Mouse (Mus musculus) gastrocnemius, postnatal 4 days (tissue): Measurements from ENCODE around the gene Fcgr4. TPM values are rescaled to one million over a fixed set of nuclear protein-coding genes. Genes with fewer than 3 reads are reported as not detected.
"Not testable (repeated sequence)": the region's sequence is repeated elsewhere in the genome, so short reads cannot be mapped to it uniquely, and the experiment has no call there.

Experiments used
- DNase-seq, 2 experiments: peaks; one replicate each; pipeline ENCODE4 v3.0.0; 2021 to 2022; ENCODE audit warnings: low spot score in 2 of 2, mixed read lengths in 2 of 2
- long read RNA-seq, 2 experiments: library from polyadenylated mRNA; stranded (forward); transcript quantifications; one replicate each; pipeline ENCODE4 v2.0.0; 2021
- total RNA-seq, 2 experiments: library from RNA; stranded (reverse); gene quantifications; 2 replicates each; pipeline ENCODE4 v1.2.3; 2021

Fcgr4 gene
- total RNA-seq: under 1 TPM; 0.37 to 0.62 TPM
- long read RNA-seq, experiment 1: 0 reads
- long read RNA-seq, experiment 2: 0 reads

- no peak for DNase-seq
Observed at GRCm38 (mm10) chr1:171018737-171019136, at the start of gene Fcgr4. Fcgr4 (plus strand) TSS chr1:171018920.

- DNase-seq: no peak
Observed at GRCm38 (mm10) chr1:170972494-170972893, 46.2 kb upstream of the Fcgr4 start.

GRCm38 (mm10) chr1:170972936-170973335, 45.8 kb upstream of the Fcgr4 start:
- DNase-seq: no peak

DNA sequence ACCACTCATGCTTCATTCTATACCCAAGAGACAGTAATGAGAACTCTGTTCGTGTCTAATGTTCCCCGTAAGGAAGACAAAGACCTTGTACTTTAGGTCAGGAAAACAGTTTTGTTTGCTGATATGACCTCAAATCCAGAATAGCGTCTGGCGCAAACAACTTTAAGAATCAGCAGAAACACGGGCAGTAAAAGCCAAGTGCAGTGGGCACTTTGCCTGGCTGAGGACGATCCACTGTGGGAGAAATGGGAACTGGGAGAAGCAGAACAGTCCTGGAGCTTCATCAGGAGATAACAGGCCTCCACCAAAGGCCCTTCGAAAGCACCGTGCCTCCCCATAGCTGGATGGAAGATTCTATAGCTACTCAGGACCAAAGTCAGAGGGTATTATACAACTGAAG, 44.5 kb upstream of the Fcgr4 start:
- no peak for DNase-seq

DNA sequence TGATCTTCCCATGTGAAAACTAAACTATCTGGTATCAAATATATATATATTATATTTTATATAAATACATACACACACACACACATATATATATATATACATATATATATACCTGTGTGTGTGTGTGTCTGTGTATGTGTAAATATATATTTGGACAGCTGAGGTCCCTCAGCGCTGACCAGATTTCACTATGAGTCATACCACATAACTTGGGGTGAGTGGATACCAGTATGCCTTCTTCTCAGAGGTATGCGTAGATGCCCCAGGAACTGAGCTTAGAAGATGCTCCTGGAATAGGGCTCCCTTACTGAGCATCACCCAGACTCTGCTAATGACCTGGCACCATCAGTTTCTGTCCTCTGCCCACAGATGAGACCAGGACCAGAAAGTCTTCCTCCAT, 44.0 kb upstream of the Fcgr4 start:
- no peak for DNase-seq

DNA sequence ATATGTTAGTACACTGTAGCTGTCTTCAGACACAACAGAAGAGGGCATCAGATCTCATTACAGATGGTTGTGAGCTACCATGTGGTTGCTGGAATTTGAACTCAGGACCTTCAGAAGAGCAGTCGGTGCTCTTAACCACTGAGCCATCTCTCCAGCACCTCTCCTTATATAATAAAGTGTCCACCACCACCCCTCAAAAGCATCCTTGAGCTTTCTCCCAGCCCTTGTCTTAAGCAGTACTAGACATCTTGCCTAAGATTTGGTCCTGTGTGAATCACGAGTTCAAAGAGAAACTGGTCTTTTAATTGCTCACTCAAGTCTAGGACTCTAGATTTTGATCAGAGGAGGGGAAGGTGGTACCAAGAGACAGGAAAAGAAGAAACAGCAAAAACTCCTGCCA, 43.4 kb upstream of the Fcgr4 start:
- DNase-seq: not testable (repeated sequence)

GRCm38 (mm10) chr1:170975751-170976161, 43.0 kb upstream of the Fcgr4 start:
- DNase-seq: no peak

GRCm38 (mm10) chr1:170976447-170976846, 42.3 kb upstream of the Fcgr4 start, which contains the start of gene Fcgr2b:
Fcgr2b (minus strand) TSS chr1:170976547.
- no peak for DNase-seq

- DNase-seq: no peak
Observed at GRCm38 (mm10) chr1:170978601-170979000, 40.1 kb upstream of the Fcgr4 start.

GRCm38 (mm10) chr1:170981679-170982078, 37.0 kb upstream of the Fcgr4 start:
- DNase-seq: not testable (repeated sequence)

DNA sequence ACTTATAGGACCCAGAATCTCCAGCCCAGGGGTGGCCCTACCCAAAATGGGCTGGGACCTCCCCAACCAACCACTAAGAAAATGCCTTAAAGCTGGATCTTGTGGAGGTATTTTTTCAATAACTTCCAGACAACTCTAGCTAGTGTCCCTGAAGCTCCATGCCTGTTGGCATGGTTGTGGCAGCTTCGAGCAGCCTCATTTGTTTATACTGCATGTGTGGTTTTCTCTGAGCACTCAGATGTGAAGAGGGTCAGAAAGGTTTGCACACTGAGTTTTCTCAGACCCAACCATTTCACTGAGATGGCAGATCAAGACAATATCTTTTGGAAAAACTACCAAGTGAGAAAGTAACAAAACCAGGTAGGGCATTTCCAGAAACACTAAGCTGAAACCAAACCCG, 36.4 kb upstream of the Fcgr4 start:
- no peak for DNase-seq

- no peak for DNase-seq
Observed at GRCm38 (mm10) chr1:170983066-170983465, 35.7 kb upstream of the Fcgr4 start.

DNA sequence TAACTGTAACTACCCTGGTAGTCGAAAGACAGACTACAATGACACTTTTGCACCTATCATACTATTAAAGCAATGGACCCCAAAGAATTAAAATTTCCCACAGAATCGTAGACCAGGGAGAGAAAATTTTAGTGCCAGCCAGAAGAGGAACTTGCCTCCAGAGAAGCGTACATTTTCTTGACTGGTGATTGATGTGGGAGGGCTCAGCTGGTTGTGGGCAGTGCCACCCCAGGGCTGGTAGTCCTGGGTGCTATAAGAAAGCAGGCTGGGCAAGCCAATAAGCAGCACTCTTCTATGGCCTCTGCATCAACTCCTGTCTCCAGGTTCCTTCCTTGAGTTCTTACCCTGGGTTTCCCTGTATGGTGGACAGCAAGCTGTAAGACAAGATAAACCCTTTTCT, 33.6 kb upstream of the Fcgr4 start:
- no peak for DNase-seq

DNA sequence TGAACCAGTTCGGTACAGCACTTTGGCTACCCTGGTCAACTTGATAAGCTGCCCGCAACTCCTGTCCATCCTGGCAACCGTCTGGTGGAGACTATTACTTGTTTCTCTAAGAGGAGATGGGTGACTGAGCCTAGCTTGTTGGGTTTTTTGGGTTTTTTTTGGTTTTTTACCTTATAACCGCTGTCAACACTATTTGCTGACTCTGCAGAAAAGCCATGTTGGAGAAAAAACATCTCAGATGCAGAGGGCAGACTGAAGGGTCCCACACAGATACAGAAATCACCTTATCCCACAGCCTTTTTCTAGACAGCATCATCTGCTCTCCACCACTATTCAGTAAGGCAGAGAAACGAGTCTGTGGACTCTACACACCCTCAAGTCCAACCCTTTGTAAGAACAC, 32.9 kb upstream of the Fcgr4 start:
- DNase-seq: no peak

DNA sequence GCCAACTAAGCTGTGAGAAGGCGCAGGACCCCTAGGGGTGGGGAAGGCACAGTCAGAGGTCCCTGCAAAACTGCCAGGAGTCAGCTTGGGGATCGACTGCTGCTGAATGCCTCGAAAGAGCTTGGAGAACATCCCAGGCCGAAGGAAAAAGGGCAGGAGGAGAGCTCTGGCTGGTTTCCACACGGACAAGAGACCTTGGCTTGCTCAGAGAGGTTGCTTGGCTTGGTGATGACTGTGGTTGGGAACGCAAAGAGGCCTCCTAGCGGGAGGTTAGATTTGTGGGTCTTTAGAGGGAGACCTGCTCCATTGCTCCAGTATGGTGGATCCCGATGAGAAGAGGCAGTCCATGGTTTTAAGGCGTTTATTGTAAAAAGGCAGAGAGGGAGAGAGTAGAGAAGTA, 29.1 kb upstream of the Fcgr4 start:
- no peak for DNase-seq

DNA sequence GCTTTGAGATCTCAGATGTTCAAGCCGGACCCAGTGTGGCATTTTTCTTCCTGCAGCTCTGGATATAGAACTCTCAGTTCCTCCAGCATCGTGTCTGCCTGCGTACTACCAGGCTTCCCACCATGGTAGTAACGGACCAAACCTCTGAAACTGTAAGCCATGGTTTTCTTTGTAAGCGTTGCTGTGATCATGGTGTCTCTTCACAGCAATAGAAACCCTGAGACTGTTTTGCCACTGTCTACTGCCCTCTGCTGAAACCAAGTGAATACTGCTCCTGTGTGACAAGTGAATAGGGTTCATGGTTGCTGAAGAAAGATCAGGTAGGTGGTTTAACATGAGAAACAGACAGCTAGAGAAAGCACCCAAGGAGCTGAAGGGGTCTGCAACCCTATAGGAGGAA, 26.2 kb upstream of the Fcgr4 start:
- no peak for DNase-seq

GRCm38 (mm10) chr1:170996034-170996433, 22.7 kb upstream of the Fcgr4 start:
- DNase-seq: no peak

GRCm38 (mm10) chr1:170996753-170997152, 22.0 kb upstream of the Fcgr4 start:
- peak; percentile 24 to 28 for DNase-seq

DNA sequence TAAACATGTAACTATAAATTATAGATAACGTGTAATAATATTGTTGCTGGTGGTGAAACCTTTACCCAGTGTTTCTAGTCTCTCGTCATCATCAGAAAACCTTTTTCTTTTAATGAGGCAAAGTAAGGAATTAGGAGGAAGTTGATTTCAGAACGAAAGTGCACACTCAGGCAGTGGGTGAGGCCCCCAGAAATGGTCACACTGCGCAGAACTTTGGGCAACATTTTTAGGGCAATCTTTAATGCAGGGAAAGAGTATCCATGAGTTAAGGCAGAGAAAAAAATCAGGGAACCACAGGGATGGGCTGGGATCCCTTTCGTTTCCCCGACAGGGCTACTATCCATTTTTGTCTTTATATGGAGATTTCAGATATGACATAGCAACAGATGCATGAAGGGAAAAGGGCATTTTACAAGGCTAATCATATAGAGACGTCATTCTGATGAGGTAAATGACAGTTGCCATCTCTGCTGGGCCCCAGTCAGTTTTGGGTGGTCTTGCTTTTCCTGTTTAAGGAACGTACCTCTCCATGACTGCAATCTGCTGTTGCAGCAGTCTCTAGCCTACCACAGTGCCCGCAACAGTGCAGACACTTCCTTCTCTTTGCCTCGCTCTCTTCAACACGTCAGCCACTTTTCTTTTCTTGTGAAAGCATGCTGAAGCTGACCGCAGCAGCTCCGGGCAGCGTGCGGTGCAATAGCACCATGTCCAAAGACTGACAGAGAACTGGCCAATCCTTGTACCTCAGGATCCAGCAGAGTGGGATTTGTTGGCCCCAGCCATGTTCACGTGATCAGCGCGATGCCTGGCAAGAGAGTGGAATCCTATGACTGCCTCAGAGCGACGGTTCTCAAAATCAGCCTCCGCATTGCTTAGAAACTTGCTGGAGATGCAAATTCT, 20.7 kb upstream of the Fcgr4 start:
- DNase-seq: peak in 1 of 2 experiments; percentile 30

- DNase-seq: no peak
Observed at GRCm38 (mm10) chr1:170999811-171000210, 18.9 kb upstream of the Fcgr4 start.

DNA sequence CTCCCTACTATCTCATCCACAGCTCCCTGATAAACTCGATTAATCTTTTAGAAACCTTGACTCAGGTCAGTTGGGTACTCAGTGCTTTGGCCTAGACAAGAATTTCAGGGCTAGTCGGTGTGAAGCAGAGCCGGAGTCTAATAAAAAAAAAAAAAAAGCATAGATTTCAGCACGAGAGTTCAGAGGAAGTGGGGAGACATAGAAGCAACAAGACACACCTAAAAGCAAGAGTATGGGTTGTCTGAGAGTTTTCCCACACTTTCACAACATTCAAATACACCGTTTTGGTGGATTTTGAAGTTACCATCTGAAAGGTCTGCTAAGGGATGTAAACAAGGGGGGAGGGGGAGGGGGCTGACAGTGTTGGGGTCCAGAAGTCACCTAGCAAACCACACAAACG, 13.6 kb upstream of the Fcgr4 start:
- DNase-seq: no peak

DNA sequence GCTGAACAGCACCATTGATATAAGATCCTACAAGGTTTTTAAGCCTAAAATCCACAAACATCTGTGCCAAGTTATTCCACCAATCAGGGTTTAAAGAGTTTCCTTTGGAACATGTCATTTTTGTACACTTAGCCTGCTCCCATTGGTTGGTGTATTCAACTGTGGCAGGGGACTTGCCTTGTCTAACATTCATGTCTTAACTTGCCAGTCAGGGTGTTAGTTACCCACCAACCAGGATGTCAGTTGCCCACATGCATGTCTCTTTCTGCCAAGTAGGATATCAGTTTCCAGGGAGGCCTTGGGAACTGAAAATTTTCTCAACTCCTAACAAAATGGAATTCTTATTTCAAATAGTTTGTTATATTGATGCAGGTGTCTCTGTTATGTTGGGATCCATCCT, 13.1 kb upstream of the Fcgr4 start:
- DNase-seq: no peak

DNA sequence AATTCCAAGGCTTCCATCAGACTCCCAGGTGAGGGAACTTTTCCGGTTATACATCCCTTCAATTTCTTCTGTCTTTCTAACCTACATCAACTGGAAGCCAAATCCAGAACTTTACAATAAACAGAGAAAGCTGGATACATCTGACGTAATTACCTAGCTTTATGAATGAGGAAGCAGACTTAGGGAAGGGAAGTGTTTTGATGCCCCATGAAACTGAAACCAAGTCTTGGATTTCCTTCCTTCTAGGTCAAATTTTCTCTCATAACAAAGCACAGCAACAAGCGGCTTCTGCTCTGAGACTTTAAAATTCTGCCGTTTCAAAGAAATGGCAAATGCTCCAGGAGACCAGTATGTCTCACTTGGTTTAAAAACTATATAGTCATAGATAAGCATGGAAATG, 12.4 kb upstream of the Fcgr4 start:
- DNase-seq: no peak
